Mouse (Mus musculus): ENCODE measurements around the gene Bcas2.
"Not testable (repeated sequence)": the region's sequence is repeated elsewhere in the genome, so short reads cannot be mapped to it uniquely, and the experiment has no call there.

The Bcas2 gene

DNA sequence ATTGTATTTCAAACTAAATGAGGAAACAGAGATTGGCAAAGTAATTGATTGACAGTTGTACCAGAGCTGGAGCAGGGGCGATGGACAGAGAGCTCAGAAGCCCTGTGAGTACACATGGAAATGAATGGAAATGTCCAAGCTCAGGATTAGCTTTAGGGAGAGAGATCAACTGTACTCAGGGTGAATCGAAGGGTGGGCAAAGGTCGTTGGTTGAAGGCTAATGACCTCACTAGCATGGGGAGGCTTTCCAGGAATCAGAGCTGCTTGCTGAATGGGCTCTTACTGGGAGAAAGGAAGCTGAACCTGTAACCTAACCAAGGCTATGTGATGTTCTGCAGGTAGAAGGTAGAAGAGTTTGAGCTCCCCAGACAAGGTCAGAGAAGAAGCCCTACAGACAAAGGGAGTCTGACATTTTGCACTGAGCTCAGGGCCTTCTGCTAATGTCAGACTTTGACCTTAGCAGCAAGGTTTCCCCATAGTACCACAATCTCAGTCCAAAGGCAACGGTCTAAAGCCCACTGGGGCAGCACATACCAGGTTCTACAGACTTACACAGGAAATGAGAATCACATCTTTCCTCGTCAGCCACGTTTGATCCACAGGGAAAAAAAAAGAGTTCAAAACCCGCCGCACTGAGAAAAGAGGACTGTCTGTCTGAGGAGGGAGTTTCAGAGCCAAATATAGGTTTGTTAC lies 43.3 kb downstream of the Bcas2 start:
- intact Hi-C loops (cut with DNase I): no loop called here

- intact Hi-C loops (cut with DNase I): not testable (repeated sequence)
Measured at GRCm38 (mm10) chr3:103215399-103215798, 43.9 kb downstream of the Bcas2 start.

GRCm38 (mm10) chr3:103221435-103221834 lies 50.0 kb downstream of the Bcas2 start:
- intact Hi-C loops (cut with DNase I): loop anchor here (10.0 kb wide), 1 partner anchor 153 kb away; no protein-coding TSS in a partner anchor

- intact Hi-C loops (cut with DNase I): loop anchor here (10.0 kb wide), 1 partner anchor 151 kb away; no protein-coding TSS in a partner anchor
Measured at GRCm38 (mm10) chr3:103223752-103224151, 52.3 kb downstream of the Bcas2 start.

DNA sequence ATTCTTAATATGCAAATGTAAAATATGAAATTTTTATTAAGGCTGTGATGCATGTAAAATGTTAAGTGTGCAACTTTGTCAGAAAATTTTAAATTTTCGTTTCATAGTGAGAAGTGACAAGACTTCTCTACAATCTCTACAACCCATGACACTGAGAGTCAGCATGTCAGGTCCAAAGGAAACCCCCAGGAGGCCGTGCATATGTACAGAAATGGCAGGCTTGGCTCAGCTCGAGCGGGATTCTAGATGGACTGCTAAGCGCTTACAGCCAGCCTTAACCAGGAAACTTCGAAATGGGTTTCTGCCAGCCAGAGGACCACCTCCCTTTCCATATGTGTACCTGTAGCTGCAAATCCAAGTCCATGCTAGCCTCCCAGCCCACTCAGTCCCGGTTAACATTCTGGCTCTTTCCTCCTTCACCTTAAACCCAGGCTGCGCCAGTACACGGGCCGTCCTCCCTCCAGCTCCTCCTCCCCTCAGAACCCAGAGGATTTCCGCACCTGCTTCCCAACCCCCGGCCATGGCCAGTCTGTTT lies 52.8 kb downstream of the Bcas2 start:
- intact Hi-C loops (cut with DNase I): loop anchor here (10.0 kb wide), 1 partner anchor 151 kb away; no protein-coding TSS in a partner anchor

GRCm38 (mm10) chr3:103227729-103228128 lies 56.3 kb downstream of the Bcas2 start:
- intact Hi-C loops (cut with DNase I): loop anchor here (10.0 kb wide), 1 partner anchor 147 kb away; no protein-coding TSS in a partner anchor
